Mouse (Mus musculus) ES-Bruce4 (cell line): Measurements from ENCODE around the gene Mymk.

ENCODE experiments used
- CTCF ChIP-seq: IDR thresholded peaks from one replicate; pipeline ENCODE4 v1.8.1; 2011; ENCODE audit warnings: low read depth, low read length
- EP300 ChIP-seq: IDR thresholded peaks from 2 replicates; pipeline ENCODE4 v1.6.1; 2011; ENCODE audit warnings: low read depth, low read length; ENCODE audit not compliant: insufficient read depth
- POLR2A ChIP-seq: IDR thresholded peaks from one replicate; pipeline ENCODE4 v1.8.1; 2011; ENCODE audit warnings: low read length; ENCODE audit not compliant: insufficient read depth

DNA sequence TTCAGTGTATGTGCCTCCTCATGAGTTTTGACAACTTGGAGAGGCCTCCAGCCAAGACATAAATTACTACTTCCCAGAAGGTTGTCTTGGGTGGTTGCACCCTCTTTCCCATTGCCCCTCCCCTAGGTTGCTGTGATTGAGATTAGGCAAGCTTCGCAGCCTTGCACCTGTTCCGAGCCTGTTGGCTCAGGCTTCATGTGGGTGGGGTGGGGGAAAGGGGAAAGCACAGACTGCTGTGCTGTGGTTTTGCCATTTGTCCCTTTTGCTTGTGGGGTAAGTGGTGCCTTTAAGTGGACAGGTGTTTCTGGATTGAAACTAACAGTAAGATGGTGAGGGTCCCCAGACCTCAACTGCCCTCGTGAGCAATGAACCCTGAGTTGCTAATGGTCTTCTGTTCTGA lies 36.0 kb downstream of the Mymk start:
- TF ChIP-seq CTCF (no peak), EP300 (no peak), POLR2A (no peak)
